Mouse (Mus musculus): Measurements from ENCODE around the gene Wnt2.

DNA sequence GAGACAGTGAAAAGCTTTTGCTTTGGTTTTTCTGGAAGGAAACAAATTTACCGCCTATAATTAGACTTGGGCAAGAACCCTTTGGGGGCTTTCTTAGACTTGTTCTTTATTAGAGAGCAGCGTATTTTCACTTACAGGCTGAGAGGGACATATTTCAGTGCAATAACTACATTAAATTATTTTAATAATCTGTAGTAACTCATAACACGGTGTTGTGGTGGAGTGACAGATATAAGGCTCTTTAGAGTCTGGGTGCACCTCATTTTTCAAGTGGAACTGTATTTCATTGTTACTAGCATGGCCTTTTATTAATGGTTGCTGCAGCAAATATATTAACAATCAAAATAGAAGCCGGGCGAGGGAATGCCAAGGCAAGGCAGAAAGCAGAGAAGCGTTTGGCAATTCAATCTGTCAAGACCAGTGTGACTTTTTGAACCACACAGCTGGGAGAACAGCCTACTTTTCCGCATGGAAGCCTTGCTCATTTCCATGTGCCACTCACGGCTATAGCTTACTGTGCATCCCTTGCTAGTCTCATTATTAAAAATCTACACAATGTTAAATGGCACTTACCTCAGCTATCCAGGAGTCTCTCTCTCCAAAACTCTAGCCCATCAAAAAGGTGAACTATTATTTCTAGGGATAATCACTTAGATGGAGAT, 6.1 kb downstream of the Wnt2 start:
- TF ChIP-seq CTCF (IDR thresholded peaks at IDR 0.05) (no peak), EP300 (IDR thresholded peaks at IDR 0.05; ENCODE audit: insufficient read depth, low read depth, low read length) (no peak)

All from heart, adult 2 months (tissue).